Mouse (Mus musculus) stomach, embryonic 16.5 days (tissue): Measurements from ENCODE around the gene Nrf1. TPM values are rescaled to one million over a fixed set of nuclear protein-coding genes. Genes with fewer than 3 reads are reported as not detected.

Experiments used
- ATAC-seq: fragments of 200-750 bp; cut with Nextera tagmentation; 2 replicates; pipeline ENCODE4 v1.8.0; 2017; ENCODE audit warnings: moderate number of reproducible peaks, moderate TSS enrichment; ENCODE audit not compliant: insufficient read depth, low FRiP score
- H3K27ac ChIP-seq: fragments of 300-500 bp; sonication (generic); 2 replicates; pipeline ENCODE4 v1.5.1; 2014; ENCODE audit warnings: low read length
- H3K27me3 ChIP-seq: fragments of 300-500 bp; sonication (generic); 2 replicates; pipeline ENCODE4 v1.6.1; 2014; ENCODE audit warnings: low read length, control low read depth, mixed read lengths; ENCODE audit not compliant: control insufficient read depth, insufficient read depth
- H3K36me3 ChIP-seq: fragments of 300-500 bp; sonication (generic); 2 replicates; pipeline ENCODE4 v1.6.1; 2014; ENCODE audit warnings: low read length; ENCODE audit not compliant: control insufficient read depth, insufficient read depth
- H3K4me1 ChIP-seq: fragments of 300-500 bp; sonication (generic); 2 replicates; pipeline ENCODE4 v1.6.1; 2014; ENCODE audit warnings: low read length, control low read depth, mixed read lengths; ENCODE audit not compliant: control insufficient read depth, insufficient read depth
- H3K4me2 ChIP-seq: fragments of 300-500 bp; sonication (generic); 2 replicates; pipeline ENCODE4 v1.6.1; 2014; ENCODE audit warnings: low read depth, low read length, mixed read lengths
- H3K4me3 ChIP-seq: fragments of 300-500 bp; sonication (generic); replicated peaks from 2 replicates; pipeline ENCODE4 v1.5.1; 2014; ENCODE audit warnings: mild to moderate bottlenecking, low read length
- H3K9ac ChIP-seq: fragments of 300-500 bp; sonication (generic); 2 replicates; pipeline ENCODE4 v1.6.1; 2014; ENCODE audit warnings: low read length
- H3K9me3 ChIP-seq: fragments of 300-500 bp; sonication (generic); replicated peaks from 2 replicates; pipeline ENCODE4 v1.6.1; 2016; ENCODE audit warnings: low read length, control low read depth; ENCODE audit not compliant: control insufficient read depth
- WGBS: fragments of 180-500 bp; shearing (Covaris S2); extraction: QIAGEN DNeasy Blood & Tissue Kit; methylation state at CpG from one replicate; pipeline ENCODE4 v1.1.7; 2014; 5-methylcytosine and 5-hydroxymethylcytosine counted together
- polyA plus RNA-seq: library from polyadenylated mRNA; unstranded; fragments of >200 nt; fragmentation: Nextera tagmentation; extraction: Ambion mirVana; gene quantifications from 2 replicates; pipeline ENCODE4 v1.2.1, GENCODE M21; 2015

Gene Nrf1
- polyA plus RNA-seq, 1 experiment from 2014 or later, result 45.4 TPM

GRCm38 (mm10) chr6:30162091-30162490 lies 114.3 kb downstream of the Nrf1 start:
- H3K27me3 ChIP-seq, result no peaks in the 10 kb centered on the region
- H3K36me3 ChIP-seq, result no peaks in the 10 kb centered on the region
- peaks cover 4% of the 10 kb centered on the region; the same call in 1 of the 2 replicates for H3K4me1 ChIP-seq
- no peak for ATAC-seq
- no peak overlapping the region for H3K9ac ChIP-seq
- WGBS, result 41% methylated on average over 7 of the region's 7 CpGs
- H3K4me3 ChIP-seq, result no peak overlapping the region
- H3K9me3 ChIP-seq, result no peaks in the 10 kb centered on the region
- no peak overlapping the region for H3K4me2 ChIP-seq
- no peak overlapping the region for H3K27ac ChIP-seq

GRCm38 (mm10) chr6:30166349-30166748 lies 118.6 kb downstream of the Nrf1 start:
- Histone ChIP-seq H3K4me3 (no peak overlapping the region), H3K27ac (no peak overlapping the region), H3K4me2 (no peak overlapping the region), H3K27me3 (peaks cover 6% of the 10 kb centered on the region), H3K9ac (no peak overlapping the region), H3K36me3 (no peaks in the 10 kb centered on the region), H3K9me3 (no peaks in the 10 kb centered on the region), H3K4me1 (peaks cover 9% of the 10 kb centered on the region; the same call in 1 of the 2 replicates)
- 52% methylated on average over 3 of the region's 3 CpGs for WGBS
- ATAC-seq, result no peak

- H3K4me3 ChIP-seq, result no peak overlapping the region
- no peak overlapping the region for H3K4me2 ChIP-seq
- no peaks in the 10 kb centered on the region for H3K9me3 ChIP-seq
- WGBS, result 32% methylated on average over 11 of the region's 11 CpGs
- no peaks in the 10 kb centered on the region for H3K36me3 ChIP-seq
- no peak overlapping the region for H3K27ac ChIP-seq
- H3K4me1 ChIP-seq, result peaks cover 9% of the 10 kb centered on the region
- no peak for ATAC-seq
- peaks cover 14% of the 10 kb centered on the region for H3K27me3 ChIP-seq
- H3K9ac ChIP-seq, result peak overlapping the region; percentile 29; the same call in 1 of the 2 replicates
Measured at GRCm38 (mm10) chr6:30167192-30167591, 119.4 kb downstream of the Nrf1 start.

- WGBS, result 84% methylated on average over 3 of the region's 3 CpGs
- H3K27ac ChIP-seq, result no peak overlapping the region
- ATAC-seq, result no peak
- no peak overlapping the region for H3K9ac ChIP-seq
- no peaks in the 10 kb centered on the region for H3K36me3 ChIP-seq
- peaks cover 9% of the 10 kb centered on the region for H3K4me1 ChIP-seq
- no peak overlapping the region for H3K4me3 ChIP-seq
- H3K9me3 ChIP-seq, result no peaks in the 10 kb centered on the region
- H3K27me3 ChIP-seq, result peaks cover 23% of the 10 kb centered on the region
- no peak overlapping the region for H3K4me2 ChIP-seq
Measured at GRCm38 (mm10) chr6:30168275-30168674, 120.5 kb downstream of the Nrf1 start.

- no peak for ATAC-seq
- H3K27me3 ChIP-seq, result peaks cover 32% of the 10 kb centered on the region
- no peak overlapping the region for H3K9ac ChIP-seq
- no peak overlapping the region for H3K4me3 ChIP-seq
- peaks cover 16% of the 10 kb centered on the region for H3K4me1 ChIP-seq
- 74% methylated on average over 12 of the region's 12 CpGs for WGBS
- no peak overlapping the region for H3K4me2 ChIP-seq
- H3K36me3 ChIP-seq, result no peaks in the 10 kb centered on the region
- H3K27ac ChIP-seq, result no peak overlapping the region
- no peaks in the 10 kb centered on the region for H3K9me3 ChIP-seq
Measured at GRCm38 (mm10) chr6:30169148-30169547, 121.4 kb downstream of the Nrf1 start.

GRCm38 (mm10) chr6:30171226-30171625 lies 123.4 kb downstream of the Nrf1 start:
- Histone ChIP-seq H3K36me3 (no peaks in the 10 kb centered on the region), H3K4me3 (no peak overlapping the region), H3K27ac (no peak overlapping the region), H3K9ac (no peak overlapping the region), H3K9me3 (no peaks in the 10 kb centered on the region), H3K4me2 (no peak overlapping the region), H3K27me3 (peaks cover 53% of the 10 kb centered on the region), H3K4me1 (peaks cover 24% of the 10 kb centered on the region)
- whole genome bisulfite sequencing, result 33% methylated on average over 8 of the region's 8 CpGs
- ATAC-seq, result no peak

- H3K4me1 ChIP-seq, result peaks cover 22% of the 10 kb centered on the region
- 31% methylated on average over 10 of the region's 10 CpGs for WGBS
- no peak for ATAC-seq
- H3K27ac ChIP-seq, result no peak overlapping the region
- no peak overlapping the region for H3K9ac ChIP-seq
- H3K27me3 ChIP-seq, result peaks cover 60% of the 10 kb centered on the region
- no peaks in the 10 kb centered on the region for H3K36me3 ChIP-seq
- no peak overlapping the region for H3K4me3 ChIP-seq
- no peaks in the 10 kb centered on the region for H3K9me3 ChIP-seq
- H3K4me2 ChIP-seq, result no peak overlapping the region
Measured at GRCm38 (mm10) chr6:30171967-30172366, 124.2 kb downstream of the Nrf1 start.

GRCm38 (mm10) chr6:30172441-30172819 lies 124.6 kb downstream of the Nrf1 start:
- Histone ChIP-seq H3K27ac (no peak overlapping the region), H3K4me1 (peaks cover 17% of the 10 kb centered on the region), H3K27me3 (peaks cover 64% of the 10 kb centered on the region), H3K9ac (peak overlapping the region; percentile 68), H3K4me3 (peak overlapping the region; percentile 52), H3K9me3 (no peaks in the 10 kb centered on the region), H3K36me3 (no peaks in the 10 kb centered on the region), H3K4me2 (peak overlapping the region; percentile 50)
- ATAC-seq, result no peak
- WGBS, result 15% methylated on average over 8 of the region's 8 CpGs

- Histone ChIP-seq H3K36me3 (no peaks in the 10 kb centered on the region), H3K4me1 (peaks cover 16% of the 10 kb centered on the region), H3K9ac (peak overlapping the region; percentile 68), H3K4me3 (peak overlapping the region; percentile 52), H3K27ac (peak overlapping the region; percentile 87), H3K4me2 (peak overlapping the region; percentile 50), H3K9me3 (no peaks in the 10 kb centered on the region), H3K27me3 (peaks cover 66% of the 10 kb centered on the region)
- ATAC-seq, result peak; percentile 18; the same call in 1 of the 2 replicates
- WGBS, result 2% methylated on average over 44 of the region's 44 CpGs
Measured at GRCm38 (mm10) chr6:30172820-30173550, 125.2 kb downstream of the Nrf1 start.
